In the genomic region with DNA sequence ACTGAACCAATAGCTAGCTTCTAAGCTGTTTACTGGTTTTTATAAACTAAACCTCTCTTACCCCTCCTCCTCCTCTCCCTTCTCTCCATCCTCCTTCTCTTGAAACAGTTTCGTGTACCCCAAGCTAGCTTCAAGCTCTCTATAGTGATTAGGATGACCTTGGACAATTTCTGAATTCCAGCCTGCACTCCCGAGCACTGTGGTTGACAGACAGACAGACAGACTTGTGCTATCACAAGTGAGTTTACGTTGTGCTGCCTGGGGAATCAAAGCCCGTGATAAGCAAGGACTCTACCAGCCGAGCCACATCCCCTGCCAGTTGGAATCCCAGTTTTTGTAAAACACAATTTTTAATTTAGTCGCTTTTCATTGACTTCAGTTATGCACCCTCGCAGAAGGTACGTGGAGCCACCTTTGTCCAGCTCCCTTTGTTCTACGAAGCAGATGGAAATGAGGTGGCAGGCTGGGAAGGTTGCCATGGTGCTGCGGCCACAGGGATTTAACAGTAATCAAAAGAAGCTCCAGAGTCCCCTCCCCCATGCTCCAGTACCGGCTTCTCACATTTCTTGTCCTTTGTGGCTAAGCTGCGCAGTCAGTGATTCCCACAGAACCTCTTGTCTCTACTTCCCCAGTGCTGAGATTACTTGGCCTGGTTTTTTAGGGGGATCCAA, we compare ENCODE assay signal across 8 mouse cellular contexts. TPM values are rescaled to one million over a fixed set of nuclear protein-coding genes. Genes with fewer than 3 reads are reported as not detected.
DNase-seq lines count a peak whose midpoint lies in the region; ATAC-seq and TF ChIP-seq lines count a peak whose summit lies in the region.

No protein-coding gene starts in this region.

- peak; percentile 89 for ATAC-seq in hindbrain, embryonic 12.5 days (ENCODE audit: low FRiP score)
- no peak for ATAC-seq in limb, embryonic 15.5 days (ENCODE audit: insufficient number of reproducible peaks, low FRiP score, low TSS enrichment, low read depth)
- ATAC-seq in inflammation-experienced regulatory T-cells, adult 6 months: no peak

- H3K9me3 ChIP-seq in ES-Bruce4 (replicated peaks; ENCODE audit: control insufficient read depth, insufficient read depth, low read length, poor library complexity, severe bottlenecking): no peaks in the 10 kb centered on the region
- no peaks in the 10 kb centered on the region; the same call in 1 of the 2 replicates for H3K9me3 ChIP-seq in hindbrain, embryonic 12.5 days (replicated peaks)
- H3K9me3 ChIP-seq in limb, embryonic 15.5 days: no peaks in the 10 kb centered on the region

- no peak for DNase-seq in gastrocnemius, adult 2 months
- DNase-seq in gastrocnemius, adult 18-20 months (ENCODE audit: low spot score): no peak
- DNase-seq in embryo, embryonic 10.5 days (ENCODE audit: low spot score): peak; percentile 97
- DNase-seq in retina, postnatal 1 day: peak; percentile 96

- WGBS in hindbrain, embryonic 12.5 days: 4% methylated on average over 12 of the region's 12 CpGs
- WGBS in limb, embryonic 15.5 days: 22% methylated on average over 12 of the region's 12 CpGs

- no peaks in the 10 kb centered on the region for H3K27me3 ChIP-seq in ES-Bruce4 (ENCODE audit: control insufficient read depth, insufficient read depth, low read length, poor library complexity, severe bottlenecking)
- H3K27me3 ChIP-seq in hindbrain, embryonic 12.5 days: no peaks in the 10 kb centered on the region
- H3K27me3 ChIP-seq in limb, embryonic 15.5 days: no peaks in the 10 kb centered on the region

- H3K27ac ChIP-seq in gastrocnemius, adult 2 months: peak overlapping the region; percentile 48
- H3K27ac ChIP-seq in ES-Bruce4 (ENCODE audit: insufficient read depth, low read length): peak overlapping the region; percentile 93
- peak overlapping the region; percentile 99 for H3K27ac ChIP-seq in hindbrain, embryonic 12.5 days
- peak overlapping the region; percentile 51 for H3K27ac ChIP-seq in limb, embryonic 15.5 days

- H3K4me3 ChIP-seq in gastrocnemius, adult 2 months: peak overlapping the region; percentile 52
- H3K4me3 ChIP-seq in ES-Bruce4 (ENCODE audit: low read depth, low read length): peak overlapping the region; percentile 23
- H3K4me3 ChIP-seq in hindbrain, embryonic 12.5 days: 0 out of 2 replicates have a peak overlapping the region, but pooled peaks have one; percentile 1
- no peak overlapping the region for H3K4me3 ChIP-seq in limb, embryonic 15.5 days

- peak overlapping the region; percentile 46 for H3K4me2 ChIP-seq in hindbrain, embryonic 12.5 days (replicated peaks)
- no peak overlapping the region for H3K4me2 ChIP-seq in limb, embryonic 15.5 days

- no peaks in the 10 kb centered on the region for H3K36me3 ChIP-seq in ES-Bruce4 (ENCODE audit: control insufficient read depth, insufficient read depth, low read length, poor library complexity, severe bottlenecking)
- H3K36me3 ChIP-seq in hindbrain, embryonic 12.5 days: no peaks in the 10 kb centered on the region
- no peaks in the 10 kb centered on the region for H3K36me3 ChIP-seq in limb, embryonic 15.5 days

- TF ChIP-seq CTCF in gastrocnemius, adult 2 months (IDR thresholded peaks at IDR 0.05): no peak
- no peak for TF ChIP-seq CTCF in ES-Bruce4 (IDR thresholded peaks at IDR 0.05; ENCODE audit: low read depth, low read length)

- peak; percentile 83; the same call in 1 of the 2 replicates for TF ChIP-seq EP300 in ES-Bruce4 (IDR thresholded peaks at IDR 0.05; ENCODE audit: insufficient read depth, low read depth, low read length)

- H3K4me1 ChIP-seq in ES-Bruce4 (ENCODE audit: control insufficient read depth, insufficient read depth, low read length): no peaks in the 10 kb centered on the region
- peaks cover 54% of the 10 kb centered on the region for H3K4me1 ChIP-seq in hindbrain, embryonic 12.5 days
- peaks cover 16% of the 10 kb centered on the region for H3K4me1 ChIP-seq in limb, embryonic 15.5 days

- 0 out of 2 replicates have a peak overlapping the region, but pooled peaks have one; percentile 18 for H3K9ac ChIP-seq in ES-Bruce4 (ENCODE audit: low read depth, poor library complexity, severe bottlenecking)
- peak overlapping the region; percentile 64 for H3K9ac ChIP-seq in hindbrain, embryonic 12.5 days
- H3K9ac ChIP-seq in limb, embryonic 15.5 days: no peak overlapping the region

- TF ChIP-seq POLR2A in ES-Bruce4 (IDR thresholded peaks at IDR 0.05; ENCODE audit: insufficient read depth, low read length): no peak

- intact Hi-C loops in gastrocnemius, adult 2 months (cut with DNase I): no loop called here

RNA-seq across cellular contexts. Expression of a gene that starts 15.3 kb away (rescaled TPM):
- total RNA-seq in gastrocnemius, adult 2 months (2021): 10 to 100 TPM; 17.1 to 43.2 TPM
- total RNA-seq in gastrocnemius, adult 18-20 months (2021): 10 to 100 TPM; 17.9 to 38.6 TPM
- 700 and 767 TPM in 2 replicates for polyA plus RNA-seq in ES-Bruce4 (2011; ENCODE audit: insufficient read depth, insufficient read length, low read depth, missing spikeins)
- 9,547 and 9,692 TPM in 2 replicates for polyA plus RNA-seq in hindbrain, embryonic 12.5 days (2016; fragmentation: Nextera tagmentation; extraction: Ambion mirVana)
- 1,206 and 1,410 TPM in 2 replicates for polyA plus RNA-seq in limb, embryonic 15.5 days (2015; fragmentation: Nextera tagmentation; extraction: Ambion mirVana)
- 100 to 1,000 TPM; 206 to 351 (median 217) TPM for polyA plus RNA-seq in inflammation-experienced regulatory T-cells, adult 6 months (2017; shearing (Covaris generic))

RNA-seq across cellular contexts. Expression of a gene that starts 15.5 kb away (rescaled TPM):
- total RNA-seq in gastrocnemius, adult 2 months (2021): not detected
- total RNA-seq in gastrocnemius, adult 18-20 months (2021): not detected
- not detected in 2 replicates for polyA plus RNA-seq in ES-Bruce4 (2011; ENCODE audit: insufficient read depth, insufficient read length, low read depth, missing spikeins)
- polyA plus RNA-seq in hindbrain, embryonic 12.5 days (2016; fragmentation: Nextera tagmentation; extraction: Ambion mirVana): not detected in 2 replicates
- not detected in 2 replicates for polyA plus RNA-seq in limb, embryonic 15.5 days (2015; fragmentation: Nextera tagmentation; extraction: Ambion mirVana)
- polyA plus RNA-seq in inflammation-experienced regulatory T-cells, adult 6 months (2017; shearing (Covaris generic)): not detected

RNA-seq across cellular contexts. Expression of a gene that starts 34.5 kb away (rescaled TPM):
- total RNA-seq in gastrocnemius, adult 2 months (2021): 10 to 100 TPM; 15.8 to 33.9 TPM
- 10 to 100 TPM; 15.6 to 29.6 TPM for total RNA-seq in gastrocnemius, adult 18-20 months (2021)
- 3,464 and 4,107 TPM in 2 replicates for polyA plus RNA-seq in ES-Bruce4 (2011; ENCODE audit: insufficient read depth, insufficient read length, low read depth, missing spikeins)
- polyA plus RNA-seq in hindbrain, embryonic 12.5 days (2016; fragmentation: Nextera tagmentation; extraction: Ambion mirVana): 1,219 and 1,243 TPM in 2 replicates
- polyA plus RNA-seq in limb, embryonic 15.5 days (2015; fragmentation: Nextera tagmentation; extraction: Ambion mirVana): 1,374 and 1,490 TPM in 2 replicates
- 100 to 1,000 TPM; 459 to 882 (median 544) TPM for polyA plus RNA-seq in inflammation-experienced regulatory T-cells, adult 6 months (2017; shearing (Covaris generic))

RNA-seq across cellular contexts. Expression of a gene that starts 50.8 kb away (rescaled TPM):
- total RNA-seq in gastrocnemius, adult 2 months (2021): 1 to 10 TPM; 5.2 to 6.9 TPM
- total RNA-seq in gastrocnemius, adult 18-20 months (2021): 1 to 10 TPM; 4.8 to 4.9 TPM
- polyA plus RNA-seq in ES-Bruce4 (2011; ENCODE audit: insufficient read depth, insufficient read length, low read depth, missing spikeins): 30.9 and 33.4 TPM in 2 replicates
- polyA plus RNA-seq in hindbrain, embryonic 12.5 days (2016; fragmentation: Nextera tagmentation; extraction: Ambion mirVana): 38.4 and 39.2 TPM in 2 replicates
- 19.7 and 21.8 TPM in 2 replicates for polyA plus RNA-seq in limb, embryonic 15.5 days (2015; fragmentation: Nextera tagmentation; extraction: Ambion mirVana)
- 10 to 100 TPM; 17.3 to 46.9 (median 39.3) TPM for polyA plus RNA-seq in inflammation-experienced regulatory T-cells, adult 6 months (2017; shearing (Covaris generic))

Comparison
In these comparisons a context has a peak if more than half of its experiments do, and no peak if none do; other contexts are left out.
1. DNase-seq: peak in embryo, embryonic 10.5 days (single experiment) and retina, postnatal 1 day (single experiment); none in gastrocnemius, adult 2 months (single experiment) and gastrocnemius, adult 18-20 months (single experiment).
2. H3K27ac ChIP-seq: peak in every context shown above with its lines; median percentile 99 in hindbrain, embryonic 12.5 days; 93 in ES-Bruce4; 51 in limb, embryonic 15.5 days; 48 in gastrocnemius, adult 2 months.